Mouse (Mus musculus): ENCODE data around the gene Vars.
"Not testable (repeated sequence)": the region's sequence is repeated elsewhere in the genome, so short reads cannot be mapped to it uniquely, and the experiment has no call there.

The Vars gene

DNA sequence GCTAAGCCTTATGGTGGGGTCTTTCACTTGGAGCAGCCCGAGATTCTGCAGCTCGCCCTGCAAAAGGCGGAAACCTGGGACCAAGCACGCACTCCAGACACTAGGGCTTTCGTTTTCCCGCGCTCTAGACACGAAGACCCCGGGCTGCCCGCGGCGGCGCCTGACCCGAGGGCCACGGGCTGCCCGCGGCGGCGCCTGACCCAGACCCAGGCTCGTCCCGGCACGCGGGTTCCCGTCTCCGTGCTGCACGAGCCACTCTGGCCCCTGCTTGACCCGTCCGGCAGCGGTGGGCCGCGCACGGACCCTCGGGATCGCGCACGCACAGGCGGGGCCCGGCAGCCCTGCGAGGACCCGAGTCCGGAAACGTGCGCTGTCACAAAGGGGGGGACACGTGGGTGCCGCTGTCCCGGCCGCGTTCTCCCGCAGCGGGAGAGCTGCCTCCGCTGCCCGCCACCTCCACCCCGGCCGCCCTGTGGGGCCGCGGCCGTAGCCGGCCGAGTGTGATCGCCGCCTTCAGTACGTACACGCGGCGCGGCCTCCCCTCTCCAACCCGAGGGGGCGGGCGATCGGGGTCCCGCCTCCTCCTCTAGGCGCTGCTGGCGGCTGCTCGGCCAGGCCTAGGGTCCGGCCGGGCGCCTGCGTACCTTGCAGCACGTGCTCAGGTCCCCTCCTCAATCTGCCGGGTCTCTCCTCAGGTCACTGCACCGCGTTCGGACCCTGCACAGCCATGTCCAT, at the start of gene Vars:
Gene Vars (plus strand): TSS at position 271 of the 735 bp plus-strand sequence.
- peak; percentile 84 for DNase-seq

DNA sequence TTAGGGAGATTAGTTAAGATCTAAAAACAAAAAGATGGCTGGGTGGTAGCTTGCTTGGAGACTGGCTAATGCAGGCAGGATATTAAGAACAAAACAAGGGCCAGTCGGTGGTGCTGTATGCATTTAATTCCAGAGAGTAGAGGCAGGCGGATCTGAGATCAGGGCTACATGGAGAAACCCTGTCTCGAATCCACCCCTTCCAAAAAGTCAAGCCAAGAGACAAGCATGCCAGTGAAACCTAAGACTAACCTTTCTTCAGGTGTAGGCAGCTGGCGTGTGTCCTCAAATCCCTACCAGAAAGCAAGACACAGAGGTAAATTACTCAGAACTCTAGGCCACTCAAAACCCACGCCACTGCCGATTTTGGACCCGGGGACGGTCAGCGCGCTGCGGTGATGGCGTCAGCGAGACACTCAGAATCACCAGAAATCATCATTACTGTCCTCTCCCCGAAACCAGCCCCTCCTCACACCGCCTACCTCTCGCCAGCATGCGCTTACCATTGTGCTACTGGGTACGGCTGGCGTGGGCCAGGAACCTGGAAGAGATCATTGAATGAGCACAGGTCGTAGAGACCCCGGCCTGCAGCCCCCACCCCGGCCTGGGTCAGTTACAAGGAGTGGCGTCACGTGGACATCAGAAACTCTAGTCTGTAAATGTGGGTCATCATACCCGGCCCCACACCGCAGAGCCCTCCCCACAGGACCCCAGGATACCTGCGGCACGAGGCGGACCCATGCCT, 49.0 kb upstream of the Vars start:
- no peak for DNase-seq

DNA sequence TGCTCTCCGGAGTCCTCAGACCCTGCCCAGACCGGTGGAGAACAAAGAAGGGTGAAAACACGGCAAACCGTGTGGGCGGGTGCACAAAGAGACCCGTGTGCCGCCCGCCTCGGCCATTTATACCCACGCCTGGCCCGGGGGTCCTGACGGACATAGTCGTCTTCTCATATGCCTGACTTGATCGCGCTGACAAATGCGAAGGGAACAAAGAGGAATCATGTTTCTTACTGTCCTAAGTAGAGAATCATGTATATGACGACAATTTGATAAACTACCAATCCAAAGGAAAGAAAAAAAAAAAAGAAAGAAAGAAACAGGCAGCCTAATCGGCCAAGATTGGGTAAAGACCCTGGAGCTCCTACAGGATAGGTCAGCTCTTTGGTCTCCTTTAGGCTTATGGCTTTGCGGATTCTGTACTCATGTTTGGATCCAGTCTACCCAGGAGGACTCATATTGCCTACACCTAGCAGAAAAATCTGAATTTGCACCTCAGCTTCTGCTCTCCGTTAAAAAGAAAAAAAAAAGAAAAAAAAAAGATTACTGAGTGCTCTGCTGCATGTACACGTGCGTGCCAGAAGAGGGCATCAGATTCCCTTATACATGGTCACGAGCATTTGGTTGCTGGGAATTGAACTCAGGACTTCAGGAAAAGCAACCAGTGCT, 48.3 kb upstream of the Vars start:
- peak; percentile 85 for DNase-seq

DNA sequence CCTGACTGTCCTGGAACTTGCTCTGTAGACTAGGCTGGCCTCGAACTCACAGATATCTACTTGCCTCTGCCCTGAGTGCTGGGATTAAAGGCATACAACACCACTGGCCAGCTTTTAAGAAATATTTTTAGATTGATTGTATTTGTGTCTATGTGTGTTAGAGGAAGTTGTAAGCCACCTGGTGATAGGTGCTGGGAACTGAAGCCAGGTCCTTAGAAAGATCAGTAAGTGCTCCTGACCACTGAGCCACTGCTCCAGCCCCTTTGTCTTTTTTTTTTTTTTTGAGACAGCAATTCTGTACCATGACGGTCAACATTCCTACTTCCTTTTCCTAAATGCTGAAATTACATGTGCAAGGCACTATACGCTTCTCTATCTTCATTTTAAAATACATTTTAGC, 47.5 kb upstream of the Vars start:
- DNase-seq, result no peak

DNA sequence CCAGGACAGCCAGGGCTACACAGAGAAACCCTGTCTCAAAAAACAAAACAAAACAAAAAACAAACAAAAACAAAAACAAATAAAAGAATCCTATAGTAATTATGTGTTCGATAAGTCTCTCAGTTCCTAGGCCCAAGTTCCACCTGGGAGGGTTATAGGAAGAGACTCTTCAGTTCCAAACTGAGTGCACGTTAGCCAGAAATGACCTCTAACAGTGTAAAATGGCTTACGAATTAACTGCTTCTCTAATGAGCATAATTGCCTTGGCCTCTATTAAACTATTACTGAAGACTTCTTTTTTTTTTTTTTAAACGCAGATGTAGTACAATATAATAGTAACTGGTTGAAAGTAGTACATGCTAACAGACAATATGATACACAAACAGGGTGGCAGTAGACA, 46.9 kb upstream of the Vars start:
- no peak for DNase-seq

DNA sequence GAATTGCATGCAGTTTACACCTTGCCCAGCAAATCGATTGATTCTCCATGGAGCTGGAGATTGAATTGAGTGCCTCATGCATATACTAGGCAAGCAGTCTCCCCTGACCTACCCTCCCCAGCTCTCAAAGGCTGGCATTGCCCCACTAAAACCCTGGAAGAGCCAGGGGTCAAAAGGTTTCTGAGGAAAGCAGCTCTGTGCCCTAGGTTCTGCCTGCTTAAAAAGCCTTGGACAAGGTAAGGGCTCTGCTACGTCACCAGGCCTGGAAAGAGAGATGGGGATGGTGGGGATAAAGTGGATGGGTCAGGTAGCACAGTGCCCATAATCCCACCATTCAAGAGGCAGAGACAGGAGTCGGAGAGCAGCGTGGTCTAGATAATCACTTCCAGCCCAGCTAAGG, 46.0 kb upstream of the Vars start:
- no peak for DNase-seq

DNA sequence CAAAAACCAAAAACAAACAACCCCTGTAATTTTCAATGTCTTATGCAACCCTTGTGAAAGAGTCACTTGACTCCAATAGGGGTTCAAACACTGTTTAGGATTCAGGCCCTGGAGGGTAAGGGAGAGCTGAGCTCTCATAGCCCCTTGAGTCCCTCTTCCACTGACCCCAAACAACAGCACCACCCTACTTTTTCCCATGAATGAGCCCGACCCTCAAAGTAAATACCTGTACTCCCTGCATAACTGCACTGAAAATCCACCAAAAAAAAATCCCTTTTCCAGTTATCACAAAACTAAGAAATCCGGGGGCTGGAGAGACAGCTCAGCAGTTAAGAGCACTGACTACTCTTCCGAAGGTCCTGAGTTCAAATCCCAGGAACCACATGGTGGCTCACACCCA, 44.9 kb upstream of the Vars start:
- DNase-seq, result no peak

DNA sequence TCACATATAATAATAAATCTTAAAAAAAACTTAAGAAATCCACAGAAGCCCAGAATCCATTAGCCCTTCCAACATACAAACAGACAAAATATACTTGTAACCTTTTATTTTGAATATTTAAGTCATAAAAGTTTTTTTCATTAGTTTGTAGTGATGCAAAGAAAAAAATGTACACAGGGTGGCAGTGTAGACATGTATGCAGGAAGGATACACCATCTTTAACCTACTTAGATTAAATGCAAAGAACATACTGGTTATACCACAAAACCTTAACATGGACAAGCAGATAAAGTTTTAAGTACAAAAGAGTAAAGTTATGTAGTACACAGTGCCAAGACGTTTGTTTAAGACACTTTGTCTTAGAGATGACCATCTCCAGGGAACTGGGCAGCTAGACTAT, 44.4 kb upstream of the Vars start:
- DNase-seq, result no peak

DNA sequence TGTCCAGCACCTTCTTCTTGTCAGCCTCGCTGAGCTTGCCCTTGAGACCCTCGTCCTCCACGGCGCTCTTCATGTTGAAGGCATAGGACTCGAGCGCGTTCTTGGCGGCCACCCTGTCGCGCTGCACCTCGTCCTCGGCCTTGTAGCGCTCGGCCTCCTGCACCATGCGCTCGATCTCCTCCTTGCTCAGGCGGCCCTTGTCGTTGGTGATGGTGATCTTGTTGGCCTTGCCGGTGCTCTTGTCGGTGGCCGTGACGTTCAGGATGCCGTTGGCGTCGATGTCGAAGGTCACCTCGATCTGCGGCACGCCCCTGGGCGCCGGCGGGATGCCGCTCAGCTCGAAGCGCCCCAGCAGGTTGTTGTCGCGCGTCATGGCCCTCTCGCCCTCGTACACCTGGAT, 43.5 kb upstream of the Vars start:
- not testable (repeated sequence) for DNase-seq

DNA sequence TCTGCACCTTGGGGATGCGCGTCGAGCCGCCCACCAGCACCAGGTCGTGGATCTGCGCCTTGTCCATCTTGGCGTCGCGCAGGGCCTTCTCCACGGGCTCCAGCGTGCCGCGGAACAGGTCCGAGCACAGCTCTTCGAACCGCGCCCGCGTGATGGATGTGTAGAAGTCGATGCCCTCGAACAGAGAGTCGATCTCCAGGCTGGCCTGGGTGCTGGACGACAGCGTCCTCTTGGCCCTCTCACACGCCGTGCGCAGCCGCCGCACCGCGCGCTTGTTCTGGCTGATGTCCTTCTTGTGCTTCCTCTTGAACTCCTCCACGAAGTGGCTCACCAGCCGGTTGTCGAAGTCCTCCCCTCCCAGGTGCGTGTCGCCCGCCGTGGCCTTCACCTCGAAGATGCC, 42.8 kb upstream of the Vars start:
- DNase-seq, result not testable (repeated sequence)

DNA sequence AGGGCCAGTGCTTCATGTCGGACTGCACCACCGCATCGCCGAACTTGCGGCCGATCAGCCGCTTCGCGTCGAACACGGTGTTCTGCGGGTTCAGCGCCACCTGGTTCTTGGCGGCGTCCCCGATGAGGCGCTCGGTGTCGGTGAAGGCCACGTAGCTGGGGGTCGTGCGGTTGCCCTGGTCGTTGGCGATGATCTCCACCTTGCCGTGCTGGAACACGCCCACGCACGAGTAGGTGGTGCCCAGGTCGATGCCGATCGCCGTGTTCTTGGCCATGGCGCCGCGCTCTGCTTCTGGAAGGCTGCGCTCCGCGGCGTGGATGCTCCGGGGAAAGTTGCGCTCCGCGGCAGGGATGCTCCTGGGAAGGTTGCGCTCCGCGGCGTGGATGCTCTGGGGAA, 42.1 kb upstream of the Vars start:
- DNase-seq, result not testable (repeated sequence)

DNA sequence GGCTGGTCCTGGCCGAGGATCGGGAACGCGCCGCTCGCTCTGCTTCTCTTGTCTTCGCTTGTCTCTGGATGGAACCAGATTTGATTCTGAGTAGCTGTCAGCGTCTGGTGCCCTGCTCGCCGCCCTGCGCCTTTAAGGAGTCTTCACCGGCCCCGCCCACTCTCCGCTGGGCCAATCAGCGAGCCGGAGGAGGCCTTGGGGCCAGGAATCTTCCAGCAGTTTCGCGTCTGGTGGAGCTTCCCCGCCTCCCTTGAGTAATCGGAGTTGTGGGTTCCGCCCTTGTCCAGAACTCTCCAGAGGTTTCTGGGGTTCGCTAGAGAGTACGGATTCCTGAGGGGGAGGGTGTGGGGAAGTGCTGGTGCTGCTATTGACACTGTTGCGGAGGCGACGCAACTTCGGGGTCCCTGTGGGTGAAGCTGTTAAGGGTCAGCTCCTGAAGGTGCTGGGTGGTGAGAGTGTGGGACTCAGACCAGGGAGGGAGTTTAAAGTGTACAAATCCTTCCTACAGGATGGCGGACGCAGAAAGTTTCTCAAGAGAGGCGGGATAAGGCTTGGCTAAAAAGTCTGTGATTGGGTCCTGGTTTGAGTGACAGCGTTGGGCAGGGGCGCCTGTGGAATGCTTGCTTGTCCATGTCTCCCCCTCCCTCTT, 41.5 kb upstream of the Vars start, which contains the start of gene Hspa1b:
Gene Hspa1b (minus strand): TSS at position 109 of the 649 bp plus-strand sequence.
- peak; percentile 84 for DNase-seq

DNA sequence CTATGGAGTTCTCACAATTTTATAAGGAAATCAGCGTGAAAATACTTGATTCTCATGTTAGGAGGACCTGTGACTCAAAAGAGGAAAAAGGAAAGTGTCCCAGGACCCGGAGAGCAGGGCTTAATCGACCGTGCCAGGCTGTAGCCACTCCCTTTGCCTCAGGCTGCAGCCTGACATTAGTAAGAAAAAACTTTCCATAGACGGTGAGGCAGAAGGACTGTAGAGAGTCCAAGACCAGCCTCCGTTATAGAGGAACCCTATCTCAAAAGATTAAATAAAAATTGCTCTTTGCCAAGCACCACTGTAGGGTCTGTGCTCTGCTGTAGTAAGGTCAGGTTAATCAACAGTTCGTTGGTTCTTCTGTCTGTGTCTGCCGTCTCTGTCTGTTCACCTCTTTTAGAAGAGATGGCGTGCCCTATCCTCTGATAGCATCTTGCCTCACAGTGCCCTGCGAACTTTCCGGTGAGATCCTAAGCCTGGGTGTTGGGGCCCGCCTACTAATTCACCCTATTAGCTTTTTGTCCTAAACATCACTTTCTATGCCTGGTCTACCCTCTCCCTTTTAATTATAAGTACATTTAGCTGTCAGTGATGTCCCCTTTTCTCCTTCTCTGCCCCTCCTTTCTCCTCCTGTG, 40.8 kb upstream of the Vars start:
- DNase-seq, result peak; percentile 35

DNA sequence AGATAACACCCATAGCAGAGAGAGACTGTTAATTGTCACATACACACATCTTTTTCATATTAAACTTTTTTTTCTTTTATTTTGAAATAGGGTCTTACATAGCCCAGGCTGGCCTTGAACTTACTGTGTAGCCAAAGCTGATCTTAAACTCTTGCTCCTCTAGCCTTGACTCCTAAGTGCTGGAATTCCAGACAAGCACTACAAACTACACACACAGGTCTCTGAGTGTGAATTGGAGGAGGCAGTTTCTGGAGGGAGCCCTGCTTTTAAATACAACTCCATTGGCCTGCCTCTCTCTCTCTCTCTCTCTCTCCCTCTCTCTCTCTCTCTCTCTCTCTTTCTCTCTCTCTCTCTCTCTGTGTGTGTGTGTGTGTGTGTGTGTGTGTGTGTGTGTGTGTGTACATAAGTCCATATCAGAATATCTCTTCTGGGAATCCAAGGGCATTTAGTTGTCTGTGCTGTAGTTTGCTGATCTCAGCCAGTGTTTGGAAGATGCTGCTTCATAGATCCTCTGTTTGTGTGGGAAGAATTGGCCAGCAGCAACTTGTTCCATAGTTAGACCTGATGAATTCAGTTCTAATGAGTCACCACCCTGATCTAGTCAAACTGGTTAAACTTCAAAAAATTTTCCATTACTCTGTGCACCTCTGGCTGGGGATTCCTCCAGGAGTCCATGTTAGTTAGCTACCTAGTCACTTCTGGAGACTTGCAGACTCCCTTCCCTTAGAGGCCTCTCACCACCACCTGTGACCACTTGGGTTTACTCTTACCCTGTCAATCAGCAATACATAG, 39.9 kb upstream of the Vars start:
- DNase-seq, result no peak

DNA sequence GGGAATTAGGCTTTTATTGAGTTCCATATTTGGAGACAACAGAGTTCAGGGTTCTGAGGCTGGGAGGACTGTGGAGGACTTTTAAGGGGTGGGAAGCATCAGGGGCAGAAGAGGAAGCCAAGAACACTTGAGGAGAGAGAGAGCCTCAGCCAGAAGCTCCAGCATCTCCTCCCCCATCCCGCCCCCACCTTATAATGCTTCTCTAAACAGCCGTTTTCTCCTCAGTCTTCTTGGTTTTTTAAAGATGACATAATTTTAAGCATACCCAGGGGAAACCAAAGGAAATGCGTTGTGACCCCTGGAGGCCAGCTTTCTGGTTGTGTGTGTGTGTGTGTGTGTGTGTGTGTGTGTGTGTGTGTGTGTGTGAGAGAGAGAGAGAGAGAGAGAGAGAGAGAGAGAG, 38.7 kb upstream of the Vars start:
- no peak for DNase-seq

DNA sequence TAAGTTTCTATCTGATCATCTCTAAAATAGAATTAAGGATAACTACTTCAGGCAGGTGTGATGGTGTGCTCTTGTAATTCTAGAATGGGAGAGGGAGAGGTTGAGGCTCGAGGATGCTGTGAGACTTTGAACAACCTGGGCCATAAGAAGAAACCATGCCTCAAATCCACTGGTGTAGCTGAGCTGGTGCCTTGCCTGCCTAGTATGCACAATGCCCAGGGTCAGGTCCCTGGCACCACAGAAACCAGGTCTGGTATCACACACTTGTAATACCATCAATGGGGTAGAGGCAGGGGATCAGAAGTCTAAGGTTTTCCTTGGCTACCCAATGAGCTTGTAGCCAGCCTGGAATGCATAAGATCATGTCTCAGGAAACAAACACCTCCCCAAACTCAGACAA, 37.9 kb upstream of the Vars start:
- DNase-seq, result no peak

DNA sequence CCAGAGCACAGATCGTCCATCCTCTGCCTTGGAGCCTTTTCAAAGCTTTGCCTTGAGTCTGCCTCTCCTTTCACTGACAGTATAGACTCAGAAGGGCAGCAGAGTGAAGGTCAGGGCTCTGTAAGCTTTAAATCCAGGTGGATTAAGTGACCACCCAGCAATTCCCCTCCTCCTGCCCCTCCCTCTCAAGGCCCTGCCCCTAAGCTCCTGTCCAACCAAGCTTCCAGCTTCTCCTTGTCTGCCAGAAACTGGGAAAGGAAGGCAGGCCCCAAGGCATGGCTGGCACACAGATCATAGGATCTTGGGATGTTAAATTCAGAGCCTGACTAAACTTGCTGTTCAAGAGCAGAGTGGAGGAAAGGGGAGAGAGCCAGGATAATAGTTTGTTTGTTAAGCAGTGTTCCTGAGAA, 36.1 kb upstream of the Vars start:
- DNase-seq, result no peak

DNA sequence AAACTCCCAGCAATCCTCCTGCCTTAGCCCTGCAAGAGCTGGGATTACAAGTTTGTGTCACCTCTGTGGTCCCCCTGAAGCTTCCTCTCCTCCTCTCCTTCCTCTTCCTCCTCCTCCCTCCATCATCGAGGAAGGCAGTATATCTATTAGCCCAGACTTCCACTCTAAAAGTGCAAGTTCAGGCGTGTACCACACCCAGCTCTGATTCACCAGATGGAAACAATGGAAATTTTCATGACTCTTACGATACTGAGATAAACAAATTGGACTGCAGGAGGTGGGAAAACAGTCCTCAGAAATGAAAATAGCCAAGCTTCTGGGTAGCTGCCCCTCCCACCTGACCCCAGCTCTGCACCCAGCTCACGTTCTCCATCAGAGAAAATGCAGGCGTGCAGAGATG, 35.2 kb upstream of the Vars start:
- DNase-seq, result no peak

DNA sequence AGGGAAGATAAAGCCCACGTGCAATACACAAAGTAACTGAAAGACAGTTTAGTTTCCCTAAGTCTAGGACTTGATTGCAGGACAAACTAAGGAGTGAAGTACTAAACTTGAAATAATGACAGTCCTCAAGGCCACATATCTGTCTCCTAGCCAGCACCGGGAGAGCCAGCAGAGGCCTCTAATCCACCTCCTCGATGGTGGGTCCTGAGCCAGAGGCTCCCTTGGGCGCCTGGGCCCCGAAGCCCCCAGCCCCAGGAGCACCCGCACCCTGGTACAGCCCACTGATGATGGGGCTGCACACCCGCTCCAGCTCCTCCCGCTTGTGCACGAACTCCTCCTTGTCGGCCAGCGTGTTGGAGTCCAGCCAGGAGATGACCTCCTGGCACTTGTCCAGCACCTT, 31.0 kb upstream of the Vars start, which contains the start of gene Gm20481:
Gene Gm20481 (plus strand): TSS at position 91 of the 400 bp plus-strand sequence.
- DNase-seq, result not testable (repeated sequence)

DNA sequence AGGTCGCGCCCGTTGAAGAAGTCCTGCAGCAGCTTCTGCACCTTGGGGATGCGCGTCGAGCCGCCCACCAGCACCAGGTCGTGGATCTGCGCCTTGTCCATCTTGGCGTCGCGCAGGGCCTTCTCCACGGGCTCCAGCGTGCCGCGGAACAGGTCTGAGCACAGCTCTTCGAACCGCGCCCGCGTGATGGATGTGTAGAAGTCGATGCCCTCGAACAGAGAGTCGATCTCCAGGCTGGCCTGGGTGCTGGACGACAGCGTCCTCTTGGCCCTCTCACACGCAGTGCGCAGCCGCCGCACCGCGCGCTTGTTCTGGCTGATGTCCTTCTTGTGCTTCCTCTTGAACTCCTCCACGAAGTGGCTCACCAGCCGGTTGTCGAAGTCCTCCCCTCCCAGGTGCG, 29.9 kb upstream of the Vars start:
- not testable (repeated sequence) for DNase-seq

DNA sequence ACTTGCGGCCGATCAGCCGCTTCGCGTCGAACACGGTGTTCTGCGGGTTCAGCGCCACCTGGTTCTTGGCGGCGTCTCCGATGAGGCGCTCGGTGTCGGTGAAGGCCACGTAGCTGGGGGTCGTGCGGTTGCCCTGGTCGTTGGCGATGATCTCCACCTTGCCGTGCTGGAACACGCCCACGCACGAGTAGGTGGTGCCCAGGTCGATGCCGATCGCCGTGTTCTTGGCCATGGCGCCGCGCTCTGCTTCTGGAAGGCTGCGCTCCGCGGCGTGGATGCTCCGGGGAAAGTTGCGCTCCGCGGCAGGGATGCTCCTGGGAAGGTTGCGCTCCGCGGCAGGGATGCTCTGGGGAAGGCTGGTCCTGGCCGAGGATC, 29.1 kb upstream of the Vars start:
- DNase-seq, result not testable (repeated sequence)
